Mouse (Mus musculus) CH12.LX (cell line): ENCODE results near the gene Bhlha15. TPM values are rescaled to one million over a fixed set of nuclear protein-coding genes. Genes with fewer than 3 reads are reported as not detected.

Experiments used
- DNase-seq: peaks from one replicate; pipeline ENCODE4 v3.0.0-alpha.2; 2013; ENCODE audit errors: extremely low read depth
- H3K27ac ChIP-seq: 2 replicates; pipeline ENCODE4 v1.5.1; 2012; ENCODE audit warnings: low read depth, mild to moderate bottlenecking, control low read depth, moderate library complexity; ENCODE audit not compliant: insufficient read depth
- H3K27me3 ChIP-seq: replicated peaks from 2 replicates; pipeline ENCODE3; 2012; ENCODE audit warnings: inconsistent platforms
- H3K36me3 ChIP-seq, 2 experiments: replicated peaks in 1 of 2; 2 replicates each; pipeline versions ENCODE3 to v1.6.1; 2012; ENCODE audit warnings: inconsistent platforms in 1 of 2, low read length in 1 of 2, mild to moderate bottlenecking in 1 of 2, mixed read lengths in 1 of 2, moderate library complexity in 1 of 2; ENCODE audit not compliant: control insufficient read depth in 1 of 2, insufficient read depth in 1 of 2
- H3K4me1 ChIP-seq, 2 experiments: 2 replicates each; pipeline ENCODE4 v1.6.1; 2012; ENCODE audit warnings: inconsistent platforms in 1 of 2, moderate library complexity in 1 of 2; ENCODE audit not compliant: insufficient read depth in 2 of 2, control insufficient read depth in 1 of 2
- H3K4me2 ChIP-seq: 2 replicates; pipeline ENCODE4 v1.6.1; 2012; ENCODE audit warnings: low read depth, mild to moderate bottlenecking, control low read depth; ENCODE audit not compliant: poor library complexity, insufficient read depth, severe bottlenecking
- H3K4me3 ChIP-seq, 3 experiments: fragments of 150-350 bp in 1 of 3; sonication (generic) in 1 of 3; replicated peaks in 1 of 3; 2 replicates each; pipeline versions ENCODE3 to v1.5.1; 2011 to 2012; ENCODE audit warnings: low read depth in 2 of 3, low read length in 2 of 3, mild to moderate bottlenecking in 2 of 3, moderate library complexity in 2 of 3, control low read depth in 1 of 3, improper control_type of control experiment in 1 of 3, inconsistent platforms in 1 of 3, mixed read lengths in 1 of 3; ENCODE audit not compliant: poor library complexity in 1 of 3
- H3K79me2 ChIP-seq: replicated peaks from 2 replicates; pipeline ENCODE4 v1.6.1; 2012; ENCODE audit warnings: mild to moderate bottlenecking, moderate library complexity; ENCODE audit not compliant: control insufficient read depth, poor library complexity, insufficient read depth, severe bottlenecking; ENCODE audit errors: extremely low read depth
- H3K9ac ChIP-seq: 2 replicates; pipeline ENCODE4 v1.6.1; 2012; ENCODE audit warnings: low read depth, mild to moderate bottlenecking, control low read depth, moderate library complexity; ENCODE audit not compliant: insufficient read depth
- H3K9me3 ChIP-seq: replicated peaks from 2 replicates; pipeline ENCODE3; 2012; ENCODE audit warnings: low read length, inconsistent platforms, mixed read lengths
- CHD1 ChIP-seq: IDR thresholded peaks from 2 replicates; pipeline ENCODE4 v1.6.1; 2012; ENCODE audit warnings: low read depth, low read length, improper control_type of control experiment, inconsistent platforms
- CHD2 ChIP-seq: IDR thresholded peaks from 2 replicates; pipeline ENCODE4 v1.6.1; 2011; ENCODE audit warnings: low read length, improper control_type of control experiment
- CTCF ChIP-seq, 2 experiments: IDR thresholded peaks in 1 of 2; conservative IDR thresholded peaks in 1 of 2; 2 replicates each; pipeline ENCODE4 v1.5.1; 2011 to 2012; ENCODE audit warnings: low read depth in 2 of 2, low read length in 2 of 2, improper control_type of control experiment in 1 of 2, inconsistent platforms in 1 of 2, mild to moderate bottlenecking in 1 of 2, moderate library complexity in 1 of 2
- E2F4 ChIP-seq: IDR thresholded peaks from 2 replicates; pipeline ENCODE4 v1.6.1; 2011; ENCODE audit warnings: low read depth, low read length, improper control_type of control experiment; ENCODE audit not compliant: insufficient replicate concordance
- ELF1 ChIP-seq: IDR thresholded peaks from 2 replicates; pipeline ENCODE4 v1.6.1; 2014; ENCODE audit warnings: low read depth, mild to moderate bottlenecking, inconsistent platforms, low read length, improper control_type of control experiment
- EP300 ChIP-seq: IDR thresholded peaks from 2 replicates; pipeline ENCODE4 v1.6.1; 2011; ENCODE audit warnings: low read length, improper control_type of control experiment
- ETS1 ChIP-seq: conservative IDR thresholded peaks from 2 replicates; pipeline ENCODE4 v1.6.1; 2012; ENCODE audit warnings: low read depth, mild to moderate bottlenecking, inconsistent platforms, low read length, improper control_type of control experiment, moderate library complexity
- GABPA ChIP-seq: IDR thresholded peaks from 2 replicates; pipeline ENCODE4 v1.6.1; 2012; ENCODE audit warnings: low read depth, low read length, improper control_type of control experiment, inconsistent platforms; ENCODE audit not compliant: insufficient replicate concordance
- IRF4 ChIP-seq: IDR thresholded peaks from 2 replicates; pipeline ENCODE4 v1.6.1; 2014; ENCODE audit warnings: low read depth, mild to moderate bottlenecking, inconsistent platforms, low read length, improper control_type of control experiment
- JUN ChIP-seq: IDR thresholded peaks from 2 replicates; pipeline ENCODE4 v1.6.1; 2011; ENCODE audit warnings: low read depth, mild to moderate bottlenecking, low read length, improper control_type of control experiment, moderate library complexity; ENCODE audit not compliant: insufficient read depth
- JUND ChIP-seq: conservative IDR thresholded peaks from 2 replicates; pipeline ENCODE4 v1.6.1; 2011; ENCODE audit warnings: low read depth, low read length, improper control_type of control experiment
- MAX ChIP-seq: IDR thresholded peaks from 2 replicates; pipeline ENCODE4 v1.6.1; 2011; ENCODE audit warnings: low read length, improper control_type of control experiment
- MAZ ChIP-seq: IDR thresholded peaks from 2 replicates; pipeline ENCODE4 v1.6.1; 2012; ENCODE audit warnings: low read depth, mild to moderate bottlenecking, inconsistent platforms, low read length, improper control_type of control experiment, moderate library complexity
- MXI1 ChIP-seq: IDR thresholded peaks from 2 replicates; pipeline ENCODE4 v1.6.1; 2011; ENCODE audit warnings: mild to moderate bottlenecking, low read depth, low read length, improper control_type of control experiment
- MYC ChIP-seq: IDR thresholded peaks from 2 replicates; pipeline ENCODE4 v1.6.1; 2011; ENCODE audit warnings: low read depth, mild to moderate bottlenecking, improper control_type of control experiment, low read length
- NELFE ChIP-seq: IDR thresholded peaks from 2 replicates; pipeline ENCODE4 v1.6.1; 2011; ENCODE audit warnings: low read depth, low read length, improper control_type of control experiment
- NRF1 ChIP-seq: IDR thresholded peaks from 2 replicates; pipeline ENCODE4 v1.6.1; 2014; ENCODE audit warnings: low read depth, mild to moderate bottlenecking, inconsistent platforms, low read length, improper control_type of control experiment, moderate library complexity
- PAX5 ChIP-seq: IDR thresholded peaks from 2 replicates; pipeline ENCODE4 v1.6.1; 2012; ENCODE audit warnings: low read length, inconsistent platforms, mixed read lengths
- POLR2A ChIP-seq: IDR thresholded peaks from 2 replicates; pipeline ENCODE4 v1.6.1; 2011; ENCODE audit warnings: low read depth, mild to moderate bottlenecking, improper control_type of control experiment, low read length
- POLR2AphosphoS2 ChIP-seq: IDR thresholded peaks from 2 replicates; pipeline ENCODE4 v1.6.1; 2011; ENCODE audit warnings: low read depth, low read length, improper control_type of control experiment
- RAD21 ChIP-seq: IDR thresholded peaks from 2 replicates; pipeline ENCODE4 v1.6.1; 2011; ENCODE audit warnings: low read depth, mild to moderate bottlenecking, low read length, improper control_type of control experiment, moderate library complexity
- RCOR1 ChIP-seq: conservative IDR thresholded peaks from 2 replicates; pipeline ENCODE4 v1.6.1; 2012; ENCODE audit warnings: low read depth, mild to moderate bottlenecking, inconsistent platforms, low read length, improper control_type of control experiment
- SMC3 ChIP-seq: IDR thresholded peaks from 2 replicates; pipeline ENCODE4 v1.6.1; 2011; ENCODE audit warnings: low read depth, low read length, improper control_type of control experiment
- TBP ChIP-seq: conservative IDR thresholded peaks from 2 replicates; pipeline ENCODE4 v1.6.1; 2011; ENCODE audit warnings: low read depth, low read length, improper control_type of control experiment
- TCF12 ChIP-seq: IDR thresholded peaks from 2 replicates; pipeline ENCODE4 v1.6.1; 2014; ENCODE audit warnings: low read depth, mild to moderate bottlenecking, inconsistent platforms, low read length, improper control_type of control experiment
- USF1 ChIP-seq: IDR thresholded peaks from 2 replicates; pipeline ENCODE4 v1.6.1; 2014; ENCODE audit warnings: low read depth, mild to moderate bottlenecking, inconsistent platforms, low read length, improper control_type of control experiment
- USF2 ChIP-seq: conservative IDR thresholded peaks from 2 replicates; pipeline ENCODE4 v1.6.1; 2011; ENCODE audit warnings: low read depth, low read length, improper control_type of control experiment
- ZNF384 ChIP-seq: IDR thresholded peaks from 2 replicates; pipeline ENCODE4 v1.6.1; 2012; ENCODE audit warnings: low read depth, low read length, improper control_type of control experiment, inconsistent platforms
- dilution Hi-C: fragments of 300-500 bp; cut with MboI; formaldehyde crosslinking; loops from 2 replicates; pipeline ENCODE4 v1.14.3; 2020; ENCODE audit warnings: low sequenced_read_pairs; ENCODE audit not compliant: extremely low pct_unique_long_range_greater_than_20kb, extremely low pct_ligation_motif_present
- in situ Hi-C: fragments of 300-500 bp; cut with MboI; formaldehyde crosslinking; loops from 3 replicates; pipeline ENCODE4 v1.14.3; 2019; ENCODE audit warnings: low sequenced_read_pairs, low pct_ligation_motif_present, low pct_unique_long_range_greater_than_20kb, mixed read lengths
- polyA plus RNA-seq: library from polyadenylated mRNA; unstranded; fragments of >175 nt; gene quantifications from 2 replicates; pipeline ENCODE4 v1.2.1, GENCODE M21; 2012; ENCODE audit warnings: low read depth; ENCODE audit not compliant: insufficient read length
- total RNA-seq, 2 experiments: library from RNA; depleted of rRNA; stranded (reverse); fragments of 300-350 nt in 1 of 2; fragments of >200 nt in 1 of 2; gene quantifications; 2 replicates each; pipeline ENCODE4 v1.2.3; 2012 to 2014

Bhlha15 gene
- total and polyA plus RNA-seq, 3 experiments, result 0.90 to 6.1 (median 4.0) TPM

DNA sequence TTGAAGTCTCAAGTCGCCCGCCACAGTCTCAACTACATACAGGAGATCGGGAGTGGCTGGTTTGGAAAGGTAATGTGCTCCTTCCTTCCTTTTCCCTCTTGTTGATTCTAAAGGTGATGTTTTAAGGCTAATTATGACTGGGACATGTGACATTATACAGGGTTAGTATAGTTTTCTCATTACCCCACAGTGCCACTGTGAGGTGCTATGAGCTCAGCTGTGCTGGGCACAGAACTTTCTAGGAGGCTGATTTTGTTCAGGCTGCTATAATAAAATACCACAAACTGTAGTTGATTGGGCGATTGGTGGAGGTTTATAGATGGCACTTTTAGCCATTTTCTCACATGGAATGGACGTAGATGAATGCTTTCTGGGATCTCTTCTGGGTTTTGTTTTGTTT, 46.6 kb upstream of the Bhlha15 start:
- H3K36me3 ChIP-seq, result peaks cover 28 to 68% of the 10 kb centered on the region in 2 experiments
- no peaks in the 10 kb centered on the region for H3K9me3 ChIP-seq
- dilution Hi-C loops (no loop called here), in situ Hi-C loops (no loop called here)
- DNase-seq, result no peak
- H3K9ac ChIP-seq, result no peak overlapping the region
- no peak overlapping the region for H3K27ac ChIP-seq
- H3K27me3 ChIP-seq, result no peaks in the 10 kb centered on the region
- H3K4me1 ChIP-seq, result no peaks in the 10 kb centered on the region
- TF ChIP-seq NRF1 (no peak), ELF1 (no peak), ETS1 (no peak), MAX (no peak), PAX5 (no peak), E2F4 (no peak), CHD1 (no peak), TCF12 (no peak), NELFE (no peak), CTCF (conservative IDR thresholded peaks at IDR 0.05 in 1 of 2, IDR thresholded peaks at IDR 0.05 in 1 of 2; ENCODE audit: low read depth in 2 of 2, low read length in 2 of 2) (peak in 1 of 2 experiments; percentile 52; a peak in 2 of 4 replicates), SMC3 (peak; percentile 20), MYC (no peak), RCOR1 (no peak), MXI1 (no peak), RAD21 (peak; percentile 53), USF2 (no peak), ZNF384 (no peak), GABPA (no peak)
- no peak overlapping the region for H3K4me3 ChIP-seq
- H3K79me2 ChIP-seq, result no peaks in the 10 kb centered on the region
- H3K4me2 ChIP-seq, result no peak overlapping the region

DNA sequence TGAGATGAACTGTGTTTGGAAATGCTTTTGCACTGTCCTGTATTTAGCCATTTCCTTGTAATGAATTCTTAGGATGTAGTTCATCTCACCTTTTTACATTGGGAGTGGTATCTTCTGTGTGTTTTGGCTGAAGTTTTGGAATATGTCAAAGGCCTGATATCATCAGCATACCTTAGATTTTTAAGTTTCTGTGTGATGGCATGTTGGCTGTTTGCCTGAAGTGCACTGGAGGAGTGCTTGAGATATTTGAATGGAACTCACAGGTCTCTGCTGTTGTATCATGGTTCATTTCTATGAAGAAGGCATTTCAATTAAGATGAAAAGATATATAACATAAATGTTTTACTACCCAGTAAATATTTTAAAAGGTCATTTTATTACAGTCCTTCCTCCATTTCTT, 43.2 kb upstream of the Bhlha15 start:
- Histone ChIP-seq H3K4me2 (no peak overlapping the region), H3K4me1 (no peaks in the 10 kb centered on the region), H3K27me3 (no peaks in the 10 kb centered on the region), H3K79me2 (no peaks in the 10 kb centered on the region), H3K9me3 (no peaks in the 10 kb centered on the region), H3K36me3 (peaks cover 45 to 81% of the 10 kb centered on the region in 2 experiments), H3K9ac (no peak overlapping the region), H3K4me3 (no peak overlapping the region), H3K27ac (no peak overlapping the region)
- in situ Hi-C loops (no loop called here), dilution Hi-C loops (no loop called here)
- TF ChIP-seq CHD1 (no peak), MAZ (no peak), MYC (no peak), RCOR1 (no peak), CHD2 (no peak), ETS1 (no peak), SMC3 (no peak), GABPA (no peak), USF1 (no peak), TBP (no peak), PAX5 (no peak), ZNF384 (no peak), TCF12 (no peak), JUN (no peak), EP300 (no peak), POLR2AphosphoS2 (no peak), IRF4 (no peak), POLR2A (no peak), JUND (no peak), NRF1 (no peak)
- no peak for DNase-seq
